Mouse (Mus musculus): ENCODE measurements at regions not wholly inside any gene's neighbourhood (a gene's known extent, or its start where the extent isn't known, plus 50 kb on each side); places are given as distances from the start of the nearest gene placed in this dataset.

- in situ Hi-C loops (cut with MboI; ENCODE audit: low pct_unique_long_range_greater_than_20kb in 1 of 2, low sequenced_read_pairs in 2 of 2, unreplicated experiment in 1 of 2), result no loop called here
These were observed 67.1 kb upstream of the Lrrn1 start for GRCm38 (mm10) chr6:107462440-107462839.

DNA sequence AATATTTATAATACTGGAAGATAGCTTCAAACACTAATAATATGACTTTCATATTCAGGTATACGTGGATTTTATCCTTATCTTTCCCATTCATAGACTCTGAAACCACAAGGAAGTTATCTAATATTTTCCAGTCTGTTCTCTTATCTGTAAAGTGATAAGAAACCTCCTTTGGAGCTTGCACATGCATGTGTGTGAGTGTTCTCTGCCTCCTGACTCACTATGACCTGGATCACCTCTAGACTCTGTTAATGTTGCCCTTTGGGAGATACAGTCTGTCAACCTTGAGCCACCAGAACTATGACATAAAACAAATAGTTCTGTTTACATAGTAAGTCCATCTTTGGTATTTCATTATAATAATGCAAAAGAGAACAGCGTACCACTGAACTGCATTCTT is 56.2 kb upstream of the Lrrn1 start:
- in situ Hi-C loops (cut with MboI; ENCODE audit: low pct_unique_long_range_greater_than_20kb in 1 of 2, low sequenced_read_pairs in 2 of 2, unreplicated experiment in 1 of 2), result no loop called here

DNA sequence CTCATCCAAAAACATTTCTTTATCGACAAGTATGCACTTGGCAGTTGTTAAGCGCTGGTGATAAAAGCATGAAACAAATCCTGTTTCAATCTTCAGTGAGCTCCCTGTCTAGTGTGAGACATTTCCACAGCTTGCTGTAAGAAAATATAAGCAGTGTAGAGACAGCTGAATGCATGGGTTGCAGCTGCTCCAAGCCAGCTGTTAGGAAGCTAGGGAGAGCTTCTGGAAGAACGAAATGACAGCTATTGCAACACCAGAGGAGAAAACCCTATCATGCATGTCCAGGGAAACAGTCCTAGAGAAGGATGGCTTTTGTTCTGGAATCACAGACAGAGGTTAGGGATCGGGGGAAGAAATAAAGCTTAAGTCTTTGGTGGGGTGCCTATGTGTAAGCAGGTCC is 55.4 kb upstream of the Lrrn1 start:
- in situ Hi-C loops (cut with MboI; ENCODE audit: low pct_unique_long_range_greater_than_20kb in 1 of 2, low sequenced_read_pairs in 2 of 2, unreplicated experiment in 1 of 2), result no loop called here

All from mouse embryonic stem cell (cell line).